Mouse (Mus musculus): ENCODE measurements around the gene Mast3.

DNA sequence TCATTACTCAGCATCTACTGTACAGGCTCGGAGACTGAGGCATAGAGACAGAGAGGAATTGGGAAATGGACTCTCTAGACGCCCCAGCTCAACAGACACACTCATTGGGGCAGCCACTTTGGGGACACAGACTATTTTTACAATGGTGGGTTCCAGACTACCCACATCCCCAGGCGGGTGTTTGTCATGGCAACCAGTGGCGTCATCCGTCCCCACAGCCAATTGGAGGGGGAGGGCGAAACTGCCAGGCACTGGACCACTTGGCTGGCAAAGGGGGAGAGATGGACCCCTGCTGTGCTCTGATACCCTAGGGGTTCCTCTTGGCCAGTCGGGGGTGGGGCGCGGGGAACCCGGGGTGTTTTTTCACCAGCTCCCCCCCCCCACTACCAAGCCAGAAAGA is 4.2 kb downstream of the Mast3 start:
- TF ChIP-seq USF1 (IDR thresholded peaks at IDR 0.05; ENCODE audit: low read depth) (no peak), CTCF (IDR thresholded peaks at IDR 0.05; ENCODE audit: control insufficient read depth, insufficient read depth, insufficient read length) (no peak), CEBPB (IDR thresholded peaks at IDR 0.05; ENCODE audit: low read depth) (no peak), MAX (IDR thresholded peaks at IDR 0.05) (no peak), MYOD1 (IDR thresholded peaks at IDR 0.05; ENCODE audit: control insufficient read depth, insufficient read length, low read depth) (no peak)
